Mouse (Mus musculus): ENCODE data around the gene Ncln. TPM values are rescaled to one million over a fixed set of nuclear protein-coding genes. Genes with fewer than 3 reads are reported as not detected.
A peak's percentile ranks its signal among the peaks of the same experiment; 100 is the strongest.

Ncln gene
- polyA plus RNA-seq, 1 experiment from 2014 or later: 68.8 TPM

GRCm38 (mm10) chr10:81494260-81495041 is 1.7 kb downstream of the Ncln start:
- Histone ChIP-seq H3K27ac (replicated peaks) (no peak overlapping the region), H3K4me3 (peak overlapping the region; percentile 65; the same call in 1 of the 2 replicates)
- 81% methylated on average over 11 of the region's 11 CpGs for WGBS

GRCm38 (mm10) chr10:81493601-81494220 is 2.5 kb downstream of the Ncln start:
- no peak for ATAC-seq (ENCODE audit: low read depth)
- Histone ChIP-seq H3K4me1 (replicated peaks) (peaks cover 26% of the 10 kb centered on the region), H3K4me3 (no peak overlapping the region), H3K36me3 (peaks cover 46% of the 10 kb centered on the region), H3K27me3 (no peaks in the 10 kb centered on the region), H3K9me3 (no peaks in the 10 kb centered on the region), H3K4me2 (0 out of 2 replicates have a peak overlapping the region, but pooled peaks have one; percentile 91), H3K27ac (replicated peaks) (no peak overlapping the region), H3K9ac (0 out of 2 replicates have a peak overlapping the region, but pooled peaks have one; percentile 86)
- WGBS: 86% methylated on average over 8 of the region's 8 CpGs

More at GRCm38 (mm10) chr10:81494260-81495041, 1.7 kb downstream of the Ncln start:
- Histone ChIP-seq H3K36me3 (peaks cover 39% of the 10 kb centered on the region), H3K27me3 (no peaks in the 10 kb centered on the region), H3K9ac (peak overlapping the region; percentile 86), H3K9me3 (no peaks in the 10 kb centered on the region), H3K4me1 (replicated peaks) (peaks cover 26% of the 10 kb centered on the region), H3K4me2 (peak overlapping the region; percentile 91)
- no peak for ATAC-seq (ENCODE audit: low read depth)

DNA sequence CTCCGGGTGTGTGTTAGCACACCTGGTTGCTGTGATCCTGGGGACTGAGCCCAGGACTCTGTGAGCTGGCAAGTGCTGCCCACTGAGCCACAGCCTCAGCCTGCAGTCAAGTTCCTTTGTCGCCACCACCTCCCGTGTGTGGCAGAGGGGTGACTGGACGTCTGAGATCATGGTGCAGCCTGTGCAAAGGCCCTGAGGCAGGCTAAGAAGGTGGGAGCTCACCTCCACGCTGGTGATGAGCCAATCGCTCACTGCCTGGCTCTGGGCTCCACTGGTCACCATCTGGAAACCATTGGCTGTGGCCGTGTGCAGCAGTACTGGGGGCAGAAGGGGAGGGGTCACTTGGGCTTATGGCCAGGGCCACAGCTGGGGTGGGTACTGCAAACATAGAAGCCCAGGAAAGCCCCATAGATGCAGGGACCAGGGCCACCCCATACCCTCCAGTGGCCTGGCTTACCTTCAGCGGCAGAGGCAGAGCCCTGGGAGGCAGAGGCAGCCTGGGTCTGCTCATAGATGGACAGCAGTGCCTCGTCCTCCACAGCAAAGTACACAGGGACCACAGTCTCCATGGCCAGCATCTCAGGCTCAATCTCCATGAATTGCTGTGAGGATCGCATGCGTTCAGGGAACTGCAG is 3.5 kb downstream of the Ncln start:
- no peaks in the 10 kb centered on the region for H3K9me3 ChIP-seq
- peaks cover 26% of the 10 kb centered on the region for H3K4me1 ChIP-seq (replicated peaks)
- WGBS: 87% methylated on average over 11 of the region's 11 CpGs
- H3K36me3 ChIP-seq: peaks cover 56% of the 10 kb centered on the region
- no peak overlapping the region for H3K9ac ChIP-seq
- no peaks in the 10 kb centered on the region for H3K27me3 ChIP-seq
- H3K4me3 ChIP-seq: no peak overlapping the region
- ATAC-seq (ENCODE audit: low read depth): no peak
- no peak overlapping the region for H3K4me2 ChIP-seq
- no peak overlapping the region for H3K27ac ChIP-seq (replicated peaks)

DNA sequence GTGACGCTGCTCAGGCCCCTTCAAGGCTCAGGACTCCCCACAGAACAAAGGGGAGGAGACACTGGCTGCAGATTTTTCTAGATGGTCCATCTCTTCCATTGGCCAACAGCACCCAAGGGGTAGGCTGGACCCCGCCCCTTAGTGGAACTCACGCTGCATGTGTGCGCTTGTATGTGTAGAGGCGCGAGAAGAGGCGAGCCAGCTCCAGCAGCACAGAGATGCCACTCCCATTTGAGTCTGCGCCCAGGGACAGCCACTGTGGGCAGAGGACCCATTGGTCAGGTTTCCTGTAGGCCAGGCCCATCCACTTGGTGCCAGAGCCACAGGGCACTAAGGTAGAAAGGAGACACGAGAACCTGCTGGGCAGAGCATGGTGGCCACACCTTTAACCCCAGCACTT is 5.2 kb downstream of the Ncln start:
- ATAC-seq (ENCODE audit: low read depth): no peak
- 92% methylated on average over 9 of the region's 9 CpGs for WGBS
- Histone ChIP-seq H3K27me3 (no peaks in the 10 kb centered on the region), H3K9me3 (no peaks in the 10 kb centered on the region), H3K4me1 (replicated peaks) (peaks cover 19% of the 10 kb centered on the region), H3K9ac (no peak overlapping the region), H3K4me3 (no peak overlapping the region), H3K4me2 (no peak overlapping the region), H3K36me3 (peaks cover 73% of the 10 kb centered on the region), H3K27ac (replicated peaks) (no peak overlapping the region)

DNA sequence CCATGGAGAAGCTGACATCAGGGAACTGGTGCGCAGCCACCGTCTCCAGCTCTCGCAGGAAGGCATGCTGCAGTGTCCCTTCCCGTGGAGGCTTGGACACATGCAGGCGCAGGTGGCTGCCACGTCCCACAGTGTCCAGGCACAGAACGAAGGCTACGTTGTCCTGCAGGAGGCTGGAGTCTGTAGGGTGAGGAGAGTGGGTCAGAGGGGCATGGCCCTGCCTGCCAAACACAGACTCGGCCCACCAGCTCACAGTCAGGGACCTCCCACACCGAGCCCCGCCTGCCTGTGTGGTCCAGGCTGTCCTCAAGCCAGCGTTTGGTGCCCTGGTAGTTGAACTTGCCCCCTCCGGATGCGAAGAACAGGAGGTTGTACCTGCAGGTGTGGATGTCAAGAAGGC is 6.3 kb downstream of the Ncln start:
- Histone ChIP-seq H3K36me3 (peaks cover 73% of the 10 kb centered on the region), H3K4me2 (no peak overlapping the region), H3K9me3 (no peaks in the 10 kb centered on the region), H3K27ac (replicated peaks) (no peak overlapping the region), H3K27me3 (no peaks in the 10 kb centered on the region), H3K4me1 (replicated peaks) (peaks cover 16% of the 10 kb centered on the region), H3K9ac (no peak overlapping the region), H3K4me3 (no peak overlapping the region)
- ATAC-seq (ENCODE audit: low read depth): no peak
- 87% methylated on average over 14 of the region's 14 CpGs for WGBS

DNA sequence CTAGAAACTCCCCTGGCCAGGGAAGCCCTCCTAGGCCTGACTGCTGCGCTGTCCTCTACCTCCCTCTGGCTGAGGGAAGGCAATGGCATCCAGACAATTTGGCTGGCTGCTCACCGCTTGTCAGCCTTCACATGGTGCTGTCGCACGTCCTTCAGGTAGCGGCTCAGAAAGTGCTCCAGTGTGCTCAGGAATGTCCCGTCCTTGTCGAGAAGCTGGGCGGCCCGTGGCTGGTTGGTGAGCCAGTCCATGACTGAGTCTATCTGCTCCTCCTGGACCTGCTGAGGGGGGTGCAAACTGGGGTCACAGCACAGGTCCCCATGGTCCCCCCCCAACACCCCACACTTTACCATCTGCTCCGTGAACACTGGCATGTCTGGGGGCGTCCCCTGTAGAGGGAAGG is 8.1 kb downstream of the Ncln start:
- ATAC-seq (ENCODE audit: low read depth): no peak
- Histone ChIP-seq H3K36me3 (peaks cover 70% of the 10 kb centered on the region), H3K27me3 (no peaks in the 10 kb centered on the region), H3K4me1 (replicated peaks) (peaks cover 13% of the 10 kb centered on the region), H3K27ac (replicated peaks) (no peak overlapping the region), H3K9me3 (no peaks in the 10 kb centered on the region), H3K4me2 (no peak overlapping the region), H3K9ac (no peak overlapping the region), H3K4me3 (no peak overlapping the region)
- 86% methylated on average over 11 of the region's 11 CpGs for WGBS

DNA sequence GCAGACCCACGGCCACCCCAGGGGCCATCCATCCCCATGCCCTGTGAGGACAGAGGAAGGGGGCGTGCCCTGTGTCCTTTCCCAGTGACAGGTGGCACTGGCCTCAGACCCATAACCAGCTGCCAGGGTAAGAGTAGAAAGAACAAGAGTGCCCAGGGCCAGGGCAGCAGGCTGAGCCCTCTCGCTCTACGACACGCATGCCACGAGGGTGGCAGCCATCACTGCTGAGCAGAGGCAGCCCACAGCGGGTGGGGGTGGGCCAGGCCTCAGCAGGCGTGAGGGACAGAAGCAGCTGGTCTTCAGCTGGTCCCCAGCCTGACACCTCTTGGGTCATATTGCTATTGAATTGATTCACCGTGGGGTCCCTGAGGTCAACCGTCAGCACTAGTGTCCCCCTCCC is 9.7 kb downstream of the Ncln start:
- Histone ChIP-seq H3K27me3 (no peaks in the 10 kb centered on the region), H3K4me1 (replicated peaks) (peaks cover 18% of the 10 kb centered on the region), H3K36me3 (peaks cover 54% of the 10 kb centered on the region), H3K27ac (replicated peaks) (no peak overlapping the region), H3K9me3 (no peaks in the 10 kb centered on the region), H3K4me3 (no peak overlapping the region), H3K9ac (no peak overlapping the region), H3K4me2 (no peak overlapping the region)
- WGBS: 85% methylated on average over 10 of the region's 10 CpGs
- ATAC-seq (ENCODE audit: low read depth): no peak

- Histone ChIP-seq H3K9ac (no peak overlapping the region), H3K4me2 (no peak overlapping the region), H3K36me3 (peaks cover 45% of the 10 kb centered on the region), H3K27me3 (no peaks in the 10 kb centered on the region), H3K27ac (replicated peaks) (no peak overlapping the region), H3K4me3 (no peak overlapping the region), H3K9me3 (no peaks in the 10 kb centered on the region), H3K4me1 (replicated peaks) (peaks cover 23% of the 10 kb centered on the region)
- WGBS: 83% methylated on average over 7 of the region's 7 CpGs
- no peak for ATAC-seq (ENCODE audit: low read depth)
These were observed 10.6 kb downstream of the Ncln start for GRCm38 (mm10) chr10:81485479-81486018.

GRCm38 (mm10) chr10:81485060-81485449 is 11.1 kb downstream of the Ncln start:
- H3K27me3 ChIP-seq: no peaks in the 10 kb centered on the region
- no peak for ATAC-seq (ENCODE audit: low read depth)
- H3K4me1 ChIP-seq (replicated peaks): peaks cover 28% of the 10 kb centered on the region
- H3K4me2 ChIP-seq: no peak overlapping the region
- 31% methylated on average over 2 of the region's 2 CpGs for WGBS
- peaks cover 40% of the 10 kb centered on the region for H3K36me3 ChIP-seq
- H3K9me3 ChIP-seq: no peaks in the 10 kb centered on the region
- peak overlapping the region; percentile 71 for H3K27ac ChIP-seq (replicated peaks)
- H3K4me3 ChIP-seq: no peak overlapping the region
- peak overlapping the region; percentile 41; the same call in 1 of the 2 replicates for H3K9ac ChIP-seq

DNA sequence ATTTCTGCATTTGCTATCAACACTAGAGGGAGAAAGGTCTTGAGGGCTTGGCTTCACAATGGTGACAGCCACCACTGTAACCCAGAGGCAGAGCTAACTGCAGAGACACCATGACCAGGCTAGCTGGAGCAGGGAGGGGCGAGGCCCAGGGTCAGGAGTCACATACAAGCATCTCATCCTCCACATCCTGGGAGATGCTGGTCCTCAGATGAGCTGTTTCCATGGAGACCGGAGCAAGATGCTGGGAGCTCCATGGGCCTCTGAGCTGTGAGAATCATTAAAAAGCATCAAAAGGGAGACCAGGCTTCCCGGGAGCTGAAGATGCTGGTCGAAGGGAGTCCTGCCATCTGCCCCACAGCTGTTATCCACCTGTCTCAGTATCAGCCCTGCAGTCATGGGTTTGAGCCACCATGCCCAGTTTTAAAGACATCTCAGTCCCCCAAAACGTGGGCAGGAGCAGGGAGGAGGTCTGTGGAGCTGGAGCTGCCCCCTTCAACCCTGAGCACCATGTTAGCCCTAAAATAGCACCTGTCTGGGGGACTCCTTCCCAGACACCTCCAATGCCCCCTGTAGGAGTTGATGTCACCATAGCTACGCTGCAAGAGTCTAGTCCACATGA is 11.6 kb downstream of the Ncln start:
- H3K27ac ChIP-seq (replicated peaks): peak overlapping the region; percentile 71
- H3K27me3 ChIP-seq: no peaks in the 10 kb centered on the region
- H3K9ac ChIP-seq: peak overlapping the region; percentile 41
- WGBS: 43% methylated on average over 6 of the region's 6 CpGs
- H3K4me2 ChIP-seq: no peak overlapping the region
- no peak for ATAC-seq (ENCODE audit: low read depth)
- H3K4me1 ChIP-seq (replicated peaks): peaks cover 31% of the 10 kb centered on the region
- H3K4me3 ChIP-seq: no peak overlapping the region
- peaks cover 35% of the 10 kb centered on the region for H3K36me3 ChIP-seq
- no peaks in the 10 kb centered on the region for H3K9me3 ChIP-seq

DNA sequence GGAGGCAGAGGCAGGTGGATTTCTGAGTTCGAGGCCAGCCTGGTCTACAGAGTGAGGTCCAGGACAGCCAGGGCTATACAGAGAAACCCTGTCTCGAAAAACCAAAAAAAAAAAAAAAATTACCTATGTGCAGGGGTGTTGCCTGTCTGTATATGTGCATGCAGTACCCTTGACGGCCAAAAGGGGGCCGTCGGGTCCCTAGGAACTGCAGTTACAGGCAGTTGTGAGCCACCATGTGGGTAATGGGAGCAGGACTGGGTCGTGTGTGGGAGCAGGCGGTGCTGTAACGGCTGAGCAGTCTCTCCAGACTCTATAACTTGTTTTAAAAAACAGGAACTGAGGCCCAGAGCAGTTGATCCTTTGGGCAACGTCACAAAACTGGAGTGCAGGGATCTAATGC is 12.2 kb downstream of the Ncln start:
- Histone ChIP-seq H3K36me3 (peaks cover 30% of the 10 kb centered on the region), H3K9ac (no peak overlapping the region), H3K4me2 (no peak overlapping the region), H3K4me3 (no peak overlapping the region), H3K9me3 (no peaks in the 10 kb centered on the region), H3K4me1 (replicated peaks) (peaks cover 34% of the 10 kb centered on the region), H3K27ac (replicated peaks) (peak overlapping the region; percentile 71), H3K27me3 (0 out of 2 replicates have a peak, but pooled peaks cover under 1% of the 10 kb centered on the region)
- WGBS: 18% methylated on average over 9 of the region's 9 CpGs
- no peak for ATAC-seq (ENCODE audit: low read depth)
